Mouse (Mus musculus): ENCODE measurements around the gene Slx4ip. TPM values are rescaled to one million over a fixed set of nuclear protein-coding genes. Genes with fewer than 3 reads are reported as not detected.

Slx4ip gene
- total and polyA plus RNA-seq, 3 experiments, result 1.3 to 2.5 TPM; not detected in 1

- no peaks in the 10 kb centered on the region for H3K79me2 ChIP-seq (ENCODE audit: control insufficient read depth, insufficient read depth, low read length, poor library complexity)
- TF ChIP-seq MXI1 (IDR thresholded peaks at IDR 0.05; ENCODE audit: low read depth, low read length), result no peak
- no peak for TF ChIP-seq BHLHE40 (IDR thresholded peaks at IDR 0.05; ENCODE audit: borderline replicate concordance, low read depth, low read length)
- no peaks in the 10 kb centered on the region for H3K27me3 ChIP-seq (ENCODE audit: control insufficient read depth in 1 of 2, insufficient read depth in 2 of 2, low read length in 2 of 2)
- no peak overlapping the region for H3K27ac ChIP-seq (ENCODE audit: control insufficient read depth, low read depth, low read length)
- H3K36me3 ChIP-seq (ENCODE audit: control insufficient read depth in 1 of 2, insufficient read depth in 2 of 2, low read length in 2 of 2), result no peaks in the 10 kb centered on the region
- no peak overlapping the region for H3K9ac ChIP-seq (ENCODE audit: control insufficient read depth, low read depth, low read length, poor library complexity, severe bottlenecking)
- H3K9me3 ChIP-seq (replicated peaks; ENCODE audit: insufficient read depth, low read length), result no peaks in the 10 kb centered on the region
- no peaks in the 10 kb centered on the region for H3K4me1 ChIP-seq (ENCODE audit: control insufficient read depth in 1 of 2, insufficient read depth in 2 of 2, low read length in 2 of 2)
- no peak for DNase-seq (ENCODE audit: low read depth, low spot score)
- H3K4me3 ChIP-seq (ENCODE audit: control insufficient read depth in 1 of 2, insufficient read depth in 1 of 2, low read depth in 2 of 2, low read length in 2 of 2), result no peak overlapping the region
Measured at GRCm38 (mm10) chr2:137073473-137074312, 182.7 kb downstream of the Slx4ip start.

GRCm38 (mm10) chr2:137074313-137074620, 183.2 kb downstream of the Slx4ip start:
- no peak overlapping the region for H3K4me3 ChIP-seq (ENCODE audit: control insufficient read depth in 1 of 2, insufficient read depth in 1 of 2, low read depth in 2 of 2, low read length in 2 of 2)
- no peak for TF ChIP-seq KAT2A (conservative IDR thresholded peaks at IDR 0.05; ENCODE audit: low read depth, low read length)
- TF ChIP-seq RAD21 (IDR thresholded peaks at IDR 0.05; ENCODE audit: low read depth, low read length), result no peak
- TF ChIP-seq EP300 (IDR thresholded peaks at IDR 0.05; ENCODE audit: low read depth in 1 of 2, low read length in 2 of 2), result no peak
- TF ChIP-seq JUND (IDR thresholded peaks at IDR 0.05; ENCODE audit: low read depth, low read length), result no peak
- no peak for TF ChIP-seq MAX (IDR thresholded peaks at IDR 0.05; ENCODE audit: low read length)
- no peak for TF ChIP-seq MAZ (IDR thresholded peaks at IDR 0.05; ENCODE audit: low read depth, low read length)
- TF ChIP-seq NELFE (IDR thresholded peaks at IDR 0.05; ENCODE audit: low read depth, low read length), result no peak
- TF ChIP-seq CHD2 (IDR thresholded peaks at IDR 0.05; ENCODE audit: low read length), result no peak
- no peak for TF ChIP-seq ZMIZ1 (IDR thresholded peaks at IDR 0.05; ENCODE audit: low read depth, low read length)
- TF ChIP-seq GABPA (IDR thresholded peaks at IDR 0.05; ENCODE audit: low read depth, low read length), result no peak
- no peak for TF ChIP-seq E2F4 (IDR thresholded peaks at IDR 0.05; ENCODE audit: borderline replicate concordance, low read depth, low read length)
- no peak overlapping the region for H3K27ac ChIP-seq (ENCODE audit: control insufficient read depth, low read depth, low read length)
- H3K9ac ChIP-seq (ENCODE audit: control insufficient read depth, low read depth, low read length, poor library complexity, severe bottlenecking), result no peak overlapping the region
- DNase-seq (ENCODE audit: low read depth, low spot score), result no peak
- no peaks in the 10 kb centered on the region for H3K4me1 ChIP-seq (ENCODE audit: control insufficient read depth in 1 of 2, insufficient read depth in 2 of 2, low read length in 2 of 2)
- H3K9me3 ChIP-seq (replicated peaks; ENCODE audit: insufficient read depth, low read length), result no peaks in the 10 kb centered on the region
- H3K79me2 ChIP-seq (ENCODE audit: control insufficient read depth, insufficient read depth, low read length, poor library complexity), result no peaks in the 10 kb centered on the region
- H3K36me3 ChIP-seq (ENCODE audit: control insufficient read depth in 1 of 2, insufficient read depth in 2 of 2, low read length in 2 of 2), result no peaks in the 10 kb centered on the region
- H3K27me3 ChIP-seq (ENCODE audit: control insufficient read depth in 1 of 2, insufficient read depth in 2 of 2, low read length in 2 of 2), result no peaks in the 10 kb centered on the region

- no peaks in the 10 kb centered on the region for H3K79me2 ChIP-seq (ENCODE audit: control insufficient read depth, insufficient read depth, low read length, poor library complexity)
- H3K4me1 ChIP-seq (ENCODE audit: control insufficient read depth in 1 of 2, insufficient read depth in 2 of 2, low read length in 2 of 2), result no peaks in the 10 kb centered on the region
- no peaks in the 10 kb centered on the region for H3K9me3 ChIP-seq (replicated peaks; ENCODE audit: insufficient read depth, low read length)
- TF ChIP-seq TAL1 (IDR thresholded peaks at IDR 0.05; ENCODE audit: low read length) (no peak), GATA1 (IDR thresholded peaks at IDR 0.05; ENCODE audit: low read depth, low read length) (no peak), GABPA (IDR thresholded peaks at IDR 0.05; ENCODE audit: low read depth, low read length) (no peak), MAZ (IDR thresholded peaks at IDR 0.05; ENCODE audit: low read depth, low read length) (no peak), CHD1 (IDR thresholded peaks at IDR 0.05; ENCODE audit: low read depth, low read length) (no peak), USF2 (IDR thresholded peaks at IDR 0.05; ENCODE audit: borderline replicate concordance in 1 of 2, insufficient read depth in 1 of 2, low read depth in 1 of 2, low read length in 2 of 2) (no peak), USF1 (IDR thresholded peaks at IDR 0.05; ENCODE audit: low read depth, low read length) (no peak), TBP (IDR thresholded peaks at IDR 0.05; ENCODE audit: low read depth, low read length) (no peak), ZKSCAN1 (IDR thresholded peaks at IDR 0.05; ENCODE audit: low read depth, low read length) (no peak), E2F4 (IDR thresholded peaks at IDR 0.05; ENCODE audit: borderline replicate concordance, low read depth, low read length) (no peak)
- no peak overlapping the region for H3K4me3 ChIP-seq (ENCODE audit: control insufficient read depth in 1 of 2, insufficient read depth in 1 of 2, low read depth in 2 of 2, low read length in 2 of 2)
- H3K27ac ChIP-seq (ENCODE audit: control insufficient read depth, low read depth, low read length), result no peak overlapping the region
- DNase-seq (ENCODE audit: low read depth, low spot score), result no peak
- H3K36me3 ChIP-seq (ENCODE audit: control insufficient read depth in 1 of 2, insufficient read depth in 2 of 2, low read length in 2 of 2), result no peaks in the 10 kb centered on the region
- no peak overlapping the region for H3K9ac ChIP-seq (ENCODE audit: control insufficient read depth, low read depth, low read length, poor library complexity, severe bottlenecking)
- no peaks in the 10 kb centered on the region for H3K27me3 ChIP-seq (ENCODE audit: control insufficient read depth in 1 of 2, insufficient read depth in 2 of 2, low read length in 2 of 2)
Measured at GRCm38 (mm10) chr2:137078771-137079170, 187.8 kb downstream of the Slx4ip start.

All from MEL (cell line).